Mouse (Mus musculus) urinary bladder, postnatal 10 days (tissue): ENCODE measurements around the gene Aicda.
"Not testable (repeated sequence)": the region's sequence is repeated elsewhere in the genome, so short reads cannot be mapped to it uniquely, and the experiment has no call there.

Experiments
- DNase-seq: peaks from one replicate; pipeline ENCODE4 v3.0.0; 2022; ENCODE audit warnings: low spot score

Gene Aicda

DNA sequence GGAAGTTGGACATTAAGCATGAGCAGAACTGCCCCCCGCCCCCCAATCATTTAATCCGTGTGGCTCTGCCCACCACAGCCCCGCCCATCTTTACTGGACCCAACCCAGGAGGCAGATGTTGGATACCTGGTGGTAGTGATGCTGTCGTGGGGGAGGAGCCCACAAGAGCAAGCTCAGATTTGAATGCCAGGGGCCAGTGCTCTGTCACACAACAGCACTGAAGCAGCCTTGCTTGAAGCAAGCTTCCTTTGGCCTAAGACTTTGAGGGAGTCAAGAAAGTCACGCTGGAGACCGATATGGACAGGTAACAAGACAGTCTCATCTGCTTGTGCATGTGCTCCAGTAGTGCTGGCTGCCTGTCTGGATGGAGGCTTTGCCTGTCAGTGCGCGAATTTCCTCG is at the start of gene Aicda:
Gene Aicda (plus strand): TSS at position 196 of the 400 bp plus-strand sequence.
- DNase-seq, result no peak

DNA sequence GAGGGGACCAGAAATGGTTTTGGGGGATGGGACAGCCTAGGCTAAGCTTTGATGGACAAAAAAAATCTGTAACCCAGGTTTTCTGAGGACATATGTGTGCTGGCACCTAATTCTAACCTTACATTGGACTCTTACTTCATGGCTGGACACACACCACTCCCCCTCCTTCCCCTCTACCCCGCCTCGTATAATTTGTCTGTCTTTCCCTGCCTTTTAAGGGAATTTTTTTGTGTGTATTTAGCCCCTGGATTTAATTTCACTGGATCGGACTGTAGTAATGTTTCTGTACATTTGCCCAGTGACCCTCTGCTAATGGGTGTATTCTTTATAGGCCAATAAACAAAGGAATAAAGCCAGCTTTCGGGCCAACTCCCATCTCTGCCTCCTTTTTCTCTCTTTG is 48.6 kb upstream of the Aicda start:
- no peak for DNase-seq

DNA sequence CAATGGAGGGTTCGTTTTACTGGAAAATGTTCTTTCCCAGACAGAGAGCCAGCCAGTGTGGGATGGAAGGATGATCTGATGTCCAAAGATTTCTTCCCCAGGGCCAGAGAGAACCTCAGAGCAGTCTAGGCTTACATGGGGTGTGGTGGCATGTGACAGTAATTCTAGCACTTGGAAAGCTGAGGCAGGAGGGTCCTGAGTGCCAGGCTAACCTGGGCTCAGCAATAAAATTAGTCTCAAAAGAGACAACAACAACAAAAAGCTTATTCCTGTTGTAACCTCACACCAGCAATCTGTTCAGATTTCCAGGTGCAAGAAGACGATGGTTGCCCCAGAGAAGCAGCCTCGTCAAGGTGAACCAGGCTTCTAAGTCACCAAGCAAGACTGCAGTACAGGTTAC is 48.1 kb upstream of the Aicda start, which contains the start of gene Mfap5:
Gene Mfap5 (plus strand): TSS at position 301 of the 400 bp plus-strand sequence.
- no peak for DNase-seq

DNA sequence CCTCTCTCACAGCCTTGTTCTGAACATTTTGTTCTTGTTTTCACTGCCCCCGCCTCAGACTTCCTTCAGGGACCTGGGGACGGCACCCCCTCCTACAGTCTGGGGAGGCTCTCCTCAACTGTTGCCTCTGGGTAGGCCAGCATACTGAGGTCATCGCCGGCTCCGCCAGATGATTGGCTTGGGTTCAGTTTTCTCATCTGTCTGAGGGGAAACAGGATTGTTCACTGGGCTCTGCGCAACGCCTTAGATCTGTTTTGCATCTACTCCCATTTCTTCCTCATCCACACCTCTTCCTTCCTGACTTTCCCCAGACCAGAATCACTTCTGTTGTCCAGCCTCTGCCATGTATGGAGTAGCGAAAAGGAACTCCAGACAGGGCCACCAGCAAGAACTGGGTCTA is 45.1 kb upstream of the Aicda start:
- no peak for DNase-seq

DNA sequence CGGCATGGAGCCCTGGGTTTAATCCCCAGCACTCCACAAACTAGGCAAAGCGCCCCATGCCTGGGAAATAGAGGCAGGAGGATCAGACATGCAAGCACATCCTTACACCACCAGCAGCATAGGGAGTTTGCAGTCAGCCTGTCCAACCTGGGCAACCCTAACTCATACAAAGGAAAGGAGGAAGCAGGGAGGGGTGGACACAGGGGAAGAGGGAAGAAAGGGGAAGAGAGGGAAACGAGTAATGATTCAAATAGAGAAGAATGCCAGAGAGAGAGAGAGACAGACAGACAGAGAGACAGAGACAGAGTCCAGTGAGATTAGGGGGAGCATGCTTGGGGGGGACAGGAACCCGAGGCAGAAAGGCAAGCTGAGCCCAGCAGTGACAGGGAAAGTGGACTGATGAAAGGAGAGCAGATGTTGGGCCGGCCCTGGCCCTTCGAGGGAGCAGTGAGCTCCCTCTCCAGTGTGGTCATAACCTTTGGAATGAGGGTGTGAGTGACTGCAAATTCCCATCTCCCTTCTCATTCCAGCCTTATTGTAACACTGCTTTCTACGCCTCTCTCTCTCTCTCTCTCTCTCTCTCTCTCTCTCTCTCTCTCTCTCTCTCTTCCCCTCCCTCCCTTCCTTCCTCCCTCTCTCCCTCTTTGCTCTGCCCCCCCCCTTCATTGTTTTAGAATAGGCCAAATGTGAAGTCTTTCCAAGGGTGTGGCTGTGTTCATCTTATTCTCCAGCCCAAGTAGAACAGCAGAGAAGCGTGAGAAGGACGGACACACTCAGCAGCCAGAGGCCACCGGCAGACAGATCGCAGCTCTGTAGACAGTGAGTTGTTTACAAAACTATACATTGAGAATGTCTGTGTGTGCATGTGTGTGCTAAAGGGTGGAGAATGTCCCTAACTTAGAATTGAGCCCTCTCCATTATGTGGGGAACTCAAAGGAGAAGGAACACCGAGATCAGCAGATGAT is 40.4 kb upstream of the Aicda start:
- no peak for DNase-seq

DNA sequence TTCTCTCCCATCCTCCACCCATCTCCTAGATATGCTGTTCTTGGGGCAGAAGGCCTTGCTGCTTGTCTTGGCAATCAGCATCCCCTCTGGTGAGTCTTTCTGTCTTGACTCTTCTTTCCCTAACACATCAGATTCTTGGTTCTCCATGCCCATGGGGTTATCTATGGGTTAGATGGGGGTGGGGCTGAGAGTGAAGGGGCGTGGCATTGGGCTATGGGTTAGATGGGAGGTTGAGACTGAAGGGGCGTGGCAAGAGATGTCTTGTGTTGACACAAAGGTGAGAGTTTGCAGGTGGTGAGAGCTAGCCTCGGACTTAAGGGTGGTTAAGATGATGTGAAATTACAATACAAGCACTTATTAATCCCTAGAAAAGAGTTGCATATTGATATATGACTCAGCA is 39.3 kb upstream of the Aicda start:
- DNase-seq, result no peak

DNA sequence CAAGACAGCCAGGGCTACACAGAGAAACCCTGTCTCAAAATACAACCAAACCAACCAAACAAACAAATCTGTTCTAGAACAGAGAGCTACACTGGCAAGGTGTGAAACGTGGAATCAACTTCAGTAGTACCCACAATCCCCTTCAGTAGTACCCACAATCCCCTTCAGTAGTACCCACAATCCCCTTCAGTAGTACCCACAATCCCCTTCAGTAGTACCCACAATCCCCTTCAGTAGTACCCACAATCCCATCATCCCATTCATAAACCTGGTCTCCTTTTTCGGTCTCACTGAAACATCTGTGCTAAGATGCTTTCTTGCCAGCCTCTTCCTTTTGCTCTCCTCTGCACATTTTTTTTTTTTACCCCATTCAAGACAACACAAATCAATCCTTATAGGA is 37.8 kb upstream of the Aicda start:
- DNase-seq, result not testable (repeated sequence)

DNA sequence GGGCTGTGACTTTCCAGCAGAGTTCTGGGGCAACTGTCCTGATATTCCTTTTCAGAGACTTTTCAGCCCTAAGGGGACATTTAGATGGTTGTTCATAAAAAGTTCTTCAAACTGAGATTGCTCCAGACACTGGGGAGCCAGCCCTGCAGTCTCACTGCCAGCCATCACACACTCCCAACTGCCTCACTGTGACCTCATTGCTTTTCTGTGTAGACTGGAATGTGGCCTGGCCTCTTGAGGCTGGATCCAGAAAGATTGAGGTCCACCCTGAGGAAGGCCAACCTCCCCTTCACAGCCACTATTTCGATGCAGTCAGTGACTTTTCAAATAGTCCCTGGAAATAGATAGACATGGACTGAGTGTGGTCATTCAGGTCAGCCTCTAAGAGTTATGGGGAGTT is 35.9 kb upstream of the Aicda start:
- no peak for DNase-seq

DNA sequence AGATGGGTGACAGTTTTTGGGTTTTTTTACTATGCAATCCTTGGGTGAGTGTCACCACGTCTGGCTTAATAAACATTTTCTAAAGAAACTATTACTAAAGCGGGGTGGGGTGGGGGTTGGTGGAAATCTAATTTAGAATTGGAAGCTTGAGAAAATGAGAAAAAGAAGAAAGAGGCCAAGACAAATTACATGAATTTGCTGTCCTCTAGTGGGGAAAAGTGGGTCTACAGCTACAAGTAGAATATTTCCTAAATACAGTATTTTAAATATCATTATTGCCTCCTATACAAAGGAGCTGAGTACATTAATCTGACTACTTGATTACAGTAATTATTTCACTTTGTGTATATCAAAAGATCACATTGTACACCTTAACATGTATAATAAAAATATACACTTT is 34.2 kb upstream of the Aicda start:
- no peak for DNase-seq

DNA sequence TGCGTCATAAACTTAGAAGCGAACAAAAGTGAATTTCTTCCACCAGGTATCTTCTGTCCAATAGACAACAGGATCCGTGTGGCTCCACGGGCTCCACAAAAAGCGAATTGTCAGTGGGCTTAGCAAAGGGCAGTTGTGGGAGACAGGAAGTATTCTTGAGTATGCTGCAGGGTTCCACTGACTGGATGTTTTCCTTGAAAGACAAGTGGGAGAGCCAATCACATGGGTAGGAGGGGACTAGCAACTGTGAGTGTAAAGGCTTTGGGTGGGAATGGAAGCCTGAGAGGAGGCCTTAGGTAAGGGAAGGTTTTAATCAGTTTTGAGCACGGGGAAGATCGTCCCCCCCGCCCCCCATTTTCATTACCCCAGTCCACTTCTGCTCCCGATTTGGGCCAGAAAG is 31.0 kb upstream of the Aicda start:
- DNase-seq, result no peak

DNA sequence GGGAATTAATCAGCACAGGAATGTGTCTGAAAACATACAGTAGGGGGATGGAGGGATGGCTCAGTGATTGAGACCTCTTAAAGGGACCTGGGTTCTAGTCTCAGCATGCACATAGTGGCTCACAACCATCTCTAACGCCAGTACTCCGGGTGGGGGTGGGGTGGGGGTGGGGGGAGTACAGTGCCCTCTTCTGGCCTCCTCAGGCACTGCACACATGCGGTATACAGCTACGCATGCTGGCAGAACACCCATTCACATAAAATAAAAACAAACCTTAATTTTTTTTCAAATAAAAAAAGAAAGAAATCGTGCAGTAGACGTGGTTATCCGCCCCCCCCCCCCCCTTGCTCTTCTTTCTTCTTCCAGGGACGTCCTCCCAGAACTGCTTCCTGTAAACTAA is 30.3 kb upstream of the Aicda start:
- no peak for DNase-seq

DNA sequence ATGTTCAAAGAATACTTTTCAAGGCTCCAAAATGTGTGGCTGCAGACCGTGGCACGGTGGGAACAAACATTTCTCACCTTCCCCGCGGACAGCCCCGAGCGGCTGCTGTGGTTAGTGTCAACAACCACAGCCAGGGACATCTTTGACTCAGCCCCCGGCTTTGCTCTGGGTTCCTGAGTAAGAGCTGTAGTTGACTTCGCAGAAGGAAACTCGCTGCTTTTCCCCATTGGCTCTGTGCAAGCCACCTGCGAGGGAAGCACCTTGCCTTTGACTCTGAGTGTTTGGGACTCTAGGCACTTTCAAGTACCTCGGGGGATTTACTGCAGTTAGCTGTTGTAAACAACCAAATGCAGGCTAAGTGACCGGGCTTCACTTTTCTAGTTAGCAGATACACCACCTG is 26.0 kb upstream of the Aicda start:
- no peak for DNase-seq

DNA sequence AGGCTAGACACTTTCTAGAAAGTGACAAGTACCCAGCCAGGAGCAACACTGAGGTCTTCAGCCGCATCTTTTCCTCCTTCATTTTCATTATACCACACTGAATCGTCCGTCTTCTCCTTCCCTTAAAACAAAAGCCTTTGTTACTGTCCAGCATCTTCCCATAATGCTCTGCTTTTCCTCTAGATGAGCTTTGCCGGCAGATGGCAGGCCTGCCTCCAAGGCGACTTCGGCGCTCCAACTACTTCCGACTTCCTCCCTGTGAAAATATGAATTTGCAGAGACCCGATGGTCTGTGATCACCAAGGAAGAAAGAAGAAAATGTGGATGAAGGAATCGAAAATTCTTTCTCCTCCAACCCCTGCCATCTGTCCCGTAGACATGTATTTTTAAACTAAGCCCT is 25.5 kb upstream of the Aicda start:
- no peak for DNase-seq

DNA sequence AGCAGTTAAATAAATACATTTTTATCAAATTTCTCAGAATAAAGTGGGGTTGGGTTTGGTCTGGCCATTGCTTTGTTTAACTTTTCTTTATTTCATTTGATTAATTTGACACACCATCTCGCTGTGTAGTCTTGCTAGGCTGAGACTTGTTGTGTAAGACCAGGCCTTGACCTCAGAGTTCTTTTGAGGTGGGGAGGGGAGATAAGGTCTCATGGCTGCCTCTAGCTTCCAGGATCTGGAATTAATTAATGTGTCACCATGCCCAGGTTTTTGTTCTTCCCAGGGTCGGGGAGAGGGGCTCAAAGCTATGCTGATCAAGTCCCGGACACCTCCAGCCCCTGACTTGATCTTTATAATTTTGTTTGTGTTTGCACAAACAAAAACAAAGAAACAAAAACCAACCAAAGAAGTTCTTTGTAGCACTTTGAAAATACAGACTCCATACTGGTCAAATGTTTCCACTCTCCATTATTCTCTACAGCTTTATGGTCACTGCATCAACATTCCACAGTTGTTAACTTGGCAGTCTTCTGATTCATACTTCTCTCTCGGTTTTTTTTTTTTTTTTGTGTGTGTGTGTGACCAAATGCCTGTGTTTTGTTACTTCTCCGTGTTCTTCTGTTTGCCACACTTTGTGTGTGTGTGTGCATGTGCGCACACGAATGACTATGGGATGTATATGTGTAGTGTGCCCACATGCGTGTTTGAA is 22.0 kb upstream of the Aicda start:
- no peak for DNase-seq

DNA sequence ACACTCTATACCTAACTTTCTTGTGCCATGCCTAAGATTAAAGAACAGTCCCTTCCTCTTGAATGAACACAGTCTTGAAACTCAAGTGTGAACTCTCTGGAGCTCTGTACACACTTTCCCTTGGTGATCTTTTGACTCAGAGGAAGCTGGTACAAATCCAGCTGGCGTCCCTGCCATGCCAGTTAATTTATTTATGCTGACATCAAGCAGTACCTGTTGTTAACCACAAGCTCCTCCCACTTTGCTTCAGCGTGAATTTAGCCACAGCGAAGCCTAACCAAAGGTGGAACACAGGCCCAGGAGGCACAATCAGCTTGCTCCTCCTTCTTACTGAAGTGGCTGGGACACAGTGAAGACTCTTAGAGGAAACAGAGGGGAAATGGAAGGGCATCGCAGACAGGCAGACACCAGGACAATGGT is 20.7 kb upstream of the Aicda start:
- DNase-seq, result no peak

DNA sequence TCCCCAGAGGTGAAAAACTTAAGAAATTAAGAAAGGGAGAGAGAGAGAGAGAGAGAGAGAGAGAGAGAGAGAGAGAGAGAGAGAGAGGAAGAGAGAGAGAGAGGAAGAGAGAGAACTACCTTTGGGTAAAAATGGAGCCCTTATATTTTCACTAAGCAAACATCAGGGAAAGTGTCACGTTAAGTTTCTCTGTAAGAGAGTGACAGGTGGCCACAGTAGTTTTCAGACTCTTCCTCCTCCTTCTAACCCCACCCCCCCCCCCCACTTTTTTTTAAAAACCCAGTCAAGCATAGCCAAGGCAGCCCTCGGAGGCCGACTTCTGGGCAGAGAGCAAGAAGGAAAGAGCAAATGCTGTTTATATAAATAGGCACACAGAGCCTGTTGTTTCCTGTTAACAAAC is 19.6 kb upstream of the Aicda start:
- DNase-seq, result no peak

DNA sequence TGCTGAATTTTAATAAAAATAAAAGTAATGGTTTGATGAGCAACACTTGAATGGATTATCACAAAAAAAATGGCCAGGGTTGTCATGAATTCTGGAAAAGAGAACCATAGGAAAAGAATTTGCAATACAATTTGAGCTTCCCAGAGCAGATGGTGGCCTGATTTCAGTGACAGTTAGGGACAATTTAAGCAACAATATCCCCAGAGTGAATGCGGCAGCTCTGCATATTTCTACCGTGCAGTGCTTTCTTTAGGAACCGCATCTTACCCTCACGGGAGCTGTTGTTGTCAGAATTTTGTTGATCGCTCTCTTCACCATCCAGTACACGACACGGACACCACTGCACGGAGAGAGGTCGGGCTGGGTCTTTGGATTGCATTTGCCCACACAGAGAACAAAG is 14.0 kb upstream of the Aicda start:
- no peak for DNase-seq

DNA sequence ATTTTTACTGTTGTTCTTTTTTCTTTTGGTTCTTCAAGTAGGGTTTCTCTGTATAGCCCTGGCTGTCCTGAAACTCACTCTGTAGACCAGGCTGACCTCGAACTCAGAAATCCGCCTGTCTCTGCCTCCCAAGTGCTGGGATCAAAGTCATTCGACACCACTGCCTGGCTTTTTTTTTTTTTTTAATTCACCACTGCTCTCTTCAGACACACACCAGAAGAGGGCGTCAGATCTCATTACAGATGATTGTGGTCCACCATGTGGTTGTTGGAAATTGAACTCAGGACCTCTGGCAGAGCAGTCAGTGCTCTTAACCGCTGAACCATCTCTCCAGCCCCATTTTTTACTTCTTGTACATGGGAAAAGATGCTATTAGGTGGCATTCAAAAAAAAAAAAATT is 11.1 kb upstream of the Aicda start:
- not testable (repeated sequence) for DNase-seq

DNA sequence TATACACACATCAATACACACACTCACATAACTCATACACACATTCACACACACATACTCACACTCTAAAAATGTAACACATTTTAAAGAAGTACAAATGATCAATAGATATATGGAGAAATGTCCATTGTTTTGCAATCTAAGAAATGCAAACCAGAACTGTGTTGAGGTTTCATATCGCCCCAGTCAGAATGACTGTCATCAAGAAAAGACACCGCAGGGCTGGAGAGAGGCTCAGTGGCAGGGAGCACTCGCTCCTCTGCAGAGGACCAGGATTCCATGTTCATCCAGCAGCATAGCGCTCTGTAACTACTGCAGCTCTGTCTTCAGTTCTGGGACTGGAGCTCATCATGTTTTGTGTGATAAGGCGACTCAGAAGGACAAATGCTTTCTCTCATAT is 10.0 kb upstream of the Aicda start:
- DNase-seq, result no peak

DNA sequence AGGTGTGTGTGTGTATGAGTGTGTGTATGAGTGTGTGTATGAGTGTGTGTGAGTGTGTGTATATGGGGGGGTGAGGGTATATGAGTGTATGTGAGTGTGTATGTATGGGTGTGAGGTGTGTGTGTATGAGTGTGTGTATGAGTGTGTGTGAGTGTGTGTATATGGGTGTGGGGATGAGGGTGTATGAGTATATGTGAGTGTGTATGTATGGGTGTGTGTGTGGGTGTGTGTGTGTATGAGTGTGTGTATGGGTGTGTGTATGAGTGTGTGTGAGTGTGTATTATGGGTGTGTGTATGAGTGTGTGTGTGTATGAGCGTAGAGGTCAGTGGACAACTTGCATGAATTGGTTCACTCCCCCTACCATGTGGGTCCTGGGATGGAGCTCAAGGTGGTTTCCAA is 8.9 kb upstream of the Aicda start:
- no peak for DNase-seq

DNA sequence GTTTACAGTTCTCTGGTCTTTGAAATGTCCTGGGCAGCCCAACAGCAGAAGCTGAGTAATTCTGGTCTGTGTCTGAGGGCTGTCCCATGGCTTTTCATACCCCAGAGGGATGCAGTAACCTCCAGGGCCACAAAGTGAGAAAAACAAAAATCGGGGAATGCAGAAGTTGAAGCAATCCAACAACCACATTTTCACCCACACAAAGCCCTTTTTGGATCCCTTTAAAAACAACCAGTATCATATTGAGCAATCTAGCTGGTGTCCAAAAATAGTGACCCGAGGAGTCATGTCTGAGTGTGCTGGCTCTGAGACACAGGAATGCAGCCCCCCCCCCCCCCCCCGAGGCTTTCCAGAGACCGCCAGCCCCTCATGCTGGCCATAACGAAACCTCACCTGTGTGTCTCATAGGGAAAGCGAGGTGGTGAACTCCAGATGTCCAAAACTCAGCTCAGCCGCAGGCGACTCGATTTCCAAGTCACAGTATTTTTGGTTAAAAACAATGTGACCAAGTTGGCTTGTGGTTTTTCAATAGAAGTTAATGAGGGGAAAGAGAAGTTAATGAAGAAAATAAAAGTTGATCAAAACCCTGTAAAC is 8.2 kb upstream of the Aicda start:
- DNase-seq, result no peak

DNA sequence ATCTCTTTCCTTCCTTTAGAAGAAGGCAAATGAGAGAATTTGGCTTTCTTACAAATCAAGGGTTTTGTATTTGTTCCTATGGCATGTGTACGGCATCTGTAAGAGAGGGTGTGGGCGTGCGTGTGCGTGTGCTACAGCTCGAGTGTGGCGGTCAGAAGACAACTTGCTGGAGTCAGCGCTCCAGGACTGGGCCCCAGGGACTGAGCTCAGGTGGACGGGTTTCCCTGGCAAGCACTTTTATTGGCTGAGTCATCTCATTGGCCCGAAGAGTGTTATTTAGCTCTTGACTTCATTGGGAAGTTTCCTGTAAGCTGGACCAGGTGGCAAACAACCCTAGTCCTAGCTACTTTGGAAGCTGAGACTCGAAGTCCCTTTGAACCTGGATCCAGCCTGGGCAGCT is 7.7 kb upstream of the Aicda start:
- no peak for DNase-seq

DNA sequence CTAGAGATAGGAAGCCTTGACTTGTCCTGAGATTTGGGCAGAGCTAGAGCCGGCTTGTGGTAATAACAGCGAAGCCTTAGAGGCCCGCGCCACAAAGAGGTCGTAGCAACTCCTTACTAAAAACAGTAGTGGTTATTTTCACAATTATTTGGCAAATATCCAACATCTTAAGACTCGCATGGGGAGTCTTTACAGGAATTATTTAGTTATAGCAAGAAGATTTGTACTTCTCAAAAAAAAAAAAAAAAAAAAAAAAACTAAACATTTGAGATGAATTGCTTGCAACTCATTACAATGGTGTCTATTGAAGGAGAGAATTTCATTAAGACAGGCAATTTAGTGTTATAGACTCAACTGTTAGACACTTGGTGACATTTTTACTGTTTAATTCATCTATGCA is 501 bp downstream of the Aicda start:
- no peak for DNase-seq
